Mouse (Mus musculus): Measurements from ENCODE around the gene Wwox. TPM values are rescaled to one million over a fixed set of nuclear protein-coding genes. Genes with fewer than 3 reads are reported as not detected.

Gene Wwox
- total and polyA plus RNA-seq, 3 experiments = 7.6 to 61.8 (median 12.2) TPM

DNA sequence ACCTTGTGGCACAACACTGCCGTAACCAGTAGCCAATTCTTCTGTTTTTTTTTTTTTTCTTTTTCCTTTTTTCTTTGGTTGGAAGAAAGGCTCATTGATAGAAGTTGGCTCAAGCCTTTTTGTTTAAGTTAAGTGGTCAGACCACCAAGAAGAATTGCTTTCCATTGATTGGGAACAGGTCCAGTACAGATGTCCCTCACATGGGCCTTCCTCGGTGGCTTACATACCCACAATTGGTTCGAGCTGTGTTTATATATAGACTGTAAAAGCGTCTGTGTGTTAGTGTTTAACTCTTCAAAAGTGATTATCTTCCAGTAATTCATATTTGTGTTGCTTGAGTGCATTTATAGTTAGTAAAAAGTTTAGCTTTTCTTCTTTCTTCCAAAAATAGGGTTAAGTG is 176.0 kb downstream of the Wwox start:
- H3K79me2 ChIP-seq (ENCODE audit: control insufficient read depth, insufficient read depth, low read length, poor library complexity) = no peaks in the 10 kb centered on the region
- H3K4me3 ChIP-seq (ENCODE audit: control insufficient read depth in 1 of 2, insufficient read depth in 1 of 2, low read depth in 2 of 2, low read length in 2 of 2) = no peak overlapping the region
- H3K9ac ChIP-seq (ENCODE audit: control insufficient read depth, low read depth, low read length, poor library complexity, severe bottlenecking) = no peak overlapping the region
- H3K36me3 ChIP-seq (ENCODE audit: control insufficient read depth in 1 of 2, insufficient read depth in 2 of 2, low read length in 2 of 2) = no peaks in the 10 kb centered on the region
- no peak overlapping the region for H3K27ac ChIP-seq (ENCODE audit: control insufficient read depth, low read depth, low read length)
- no peaks in the 10 kb centered on the region for H3K27me3 ChIP-seq (ENCODE audit: control insufficient read depth in 1 of 2, insufficient read depth in 2 of 2, low read length in 2 of 2)
- no peak for DNase-seq (ENCODE audit: low read depth, low spot score)
- no peaks in the 10 kb centered on the region for H3K4me1 ChIP-seq (ENCODE audit: control insufficient read depth in 1 of 2, insufficient read depth in 2 of 2, low read length in 2 of 2)
- no peak for TF ChIP-seq POLR2AphosphoS2 (IDR thresholded peaks at IDR 0.05; ENCODE audit: low read length)
- no peak for TF ChIP-seq USF1 (IDR thresholded peaks at IDR 0.05; ENCODE audit: low read depth, low read length)
- no peak for TF ChIP-seq TAL1 (IDR thresholded peaks at IDR 0.05; ENCODE audit: low read length)
- no peak for TF ChIP-seq GABPA (IDR thresholded peaks at IDR 0.05; ENCODE audit: low read depth, low read length)
- TF ChIP-seq SMC3 (IDR thresholded peaks at IDR 0.05; ENCODE audit: low read depth, low read length) = no peak
- TF ChIP-seq ZMIZ1 (IDR thresholded peaks at IDR 0.05; ENCODE audit: low read depth, low read length) = no peak
- no peak for TF ChIP-seq CTCF (IDR thresholded peaks at IDR 0.05 in 2 of 3, conservative IDR thresholded peaks at IDR 0.05 in 1 of 3; ENCODE audit: control insufficient read depth in 1 of 3, insufficient read depth in 1 of 3, low read depth in 2 of 3, low read length in 3 of 3, poor library complexity in 1 of 3, severe bottlenecking in 1 of 3)
- no peak for TF ChIP-seq CHD1 (IDR thresholded peaks at IDR 0.05; ENCODE audit: low read depth, low read length)
- TF ChIP-seq MAZ (IDR thresholded peaks at IDR 0.05; ENCODE audit: low read depth, low read length) = no peak
- TF ChIP-seq BHLHE40 (IDR thresholded peaks at IDR 0.05; ENCODE audit: borderline replicate concordance, low read depth, low read length) = no peak
- no peak for TF ChIP-seq MXI1 (IDR thresholded peaks at IDR 0.05; ENCODE audit: low read depth, low read length)
- H3K9me3 ChIP-seq (replicated peaks; ENCODE audit: insufficient read depth, low read length) = no peaks in the 10 kb centered on the region

DNA sequence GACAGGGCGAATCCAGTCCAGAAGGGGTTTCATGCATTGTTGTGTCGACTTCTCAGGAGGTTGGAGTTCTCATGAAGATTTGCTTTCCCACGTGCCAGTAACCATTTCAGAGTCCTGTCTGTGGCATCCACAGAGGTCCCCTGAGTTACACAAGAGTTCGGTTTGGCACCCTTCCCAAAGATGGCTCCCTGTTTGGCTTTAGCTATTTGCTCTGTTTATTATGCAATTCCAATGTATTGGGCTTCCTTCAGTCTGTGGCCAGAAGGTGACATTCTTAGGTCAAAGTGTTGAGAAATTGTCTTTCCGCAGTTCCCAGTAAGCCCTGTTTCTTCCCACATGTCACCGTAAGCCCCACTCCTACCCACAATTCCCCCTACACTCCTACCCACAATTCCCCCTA is 176.5 kb downstream of the Wwox start:
- Histone ChIP-seq H3K79me2 (ENCODE audit: control insufficient read depth, insufficient read depth, low read length, poor library complexity) (no peaks in the 10 kb centered on the region), H3K36me3 (ENCODE audit: control insufficient read depth in 1 of 2, insufficient read depth in 2 of 2, low read length in 2 of 2) (no peaks in the 10 kb centered on the region), H3K27me3 (ENCODE audit: control insufficient read depth in 1 of 2, insufficient read depth in 2 of 2, low read length in 2 of 2) (no peaks in the 10 kb centered on the region), H3K9me3 (replicated peaks; ENCODE audit: insufficient read depth, low read length) (no peaks in the 10 kb centered on the region), H3K27ac (ENCODE audit: control insufficient read depth, low read depth, low read length) (no peak overlapping the region), H3K4me1 (ENCODE audit: control insufficient read depth in 1 of 2, insufficient read depth in 2 of 2, low read length in 2 of 2) (no peaks in the 10 kb centered on the region), H3K4me3 (ENCODE audit: control insufficient read depth in 1 of 2, insufficient read depth in 1 of 2, low read depth in 2 of 2, low read length in 2 of 2) (no peak overlapping the region), H3K9ac (ENCODE audit: control insufficient read depth, low read depth, low read length, poor library complexity, severe bottlenecking) (no peak overlapping the region)
- DNase-seq (ENCODE audit: low read depth, low spot score) = no peak
- no peak for TF ChIP-seq POLR2A (IDR thresholded peaks at IDR 0.05; ENCODE audit: control insufficient read depth in 1 of 2, insufficient read depth in 1 of 2, low read depth in 1 of 2, low read length in 2 of 2, poor library complexity in 1 of 2)

GRCm38 (mm10) chr8:114618908-114619508 is 179.6 kb downstream of the Wwox start:
- Histone ChIP-seq H3K27me3 (ENCODE audit: control insufficient read depth in 1 of 2, insufficient read depth in 2 of 2, low read length in 2 of 2) (no peaks in the 10 kb centered on the region), H3K9ac (ENCODE audit: control insufficient read depth, low read depth, low read length, poor library complexity, severe bottlenecking) (no peak overlapping the region), H3K27ac (ENCODE audit: control insufficient read depth, low read depth, low read length) (no peak overlapping the region), H3K9me3 (replicated peaks; ENCODE audit: insufficient read depth, low read length) (no peaks in the 10 kb centered on the region), H3K4me3 (ENCODE audit: control insufficient read depth in 1 of 2, insufficient read depth in 1 of 2, low read depth in 2 of 2, low read length in 2 of 2) (no peak overlapping the region), H3K4me1 (ENCODE audit: control insufficient read depth in 1 of 2, insufficient read depth in 2 of 2, low read length in 2 of 2) (no peaks in the 10 kb centered on the region), H3K36me3 (ENCODE audit: control insufficient read depth in 1 of 2, insufficient read depth in 2 of 2, low read length in 2 of 2) (no peaks in the 10 kb centered on the region), H3K79me2 (ENCODE audit: control insufficient read depth, insufficient read depth, low read length, poor library complexity) (no peaks in the 10 kb centered on the region)
- no peak for DNase-seq (ENCODE audit: low read depth, low spot score)
- no peak for TF ChIP-seq TCF12 (IDR thresholded peaks at IDR 0.05; ENCODE audit: low read depth, low read length)
- no peak for TF ChIP-seq RAD21 (IDR thresholded peaks at IDR 0.05; ENCODE audit: low read depth, low read length)
- TF ChIP-seq USF1 (IDR thresholded peaks at IDR 0.05; ENCODE audit: low read depth, low read length) = no peak
- TF ChIP-seq POLR2AphosphoS2 (IDR thresholded peaks at IDR 0.05; ENCODE audit: low read length) = no peak
- no peak for TF ChIP-seq SIN3A (IDR thresholded peaks at IDR 0.05; ENCODE audit: low read length)
- TF ChIP-seq ETS1 (IDR thresholded peaks at IDR 0.05; ENCODE audit: low read depth, low read length) = no peak
- TF ChIP-seq ZC3H11A (IDR thresholded peaks at IDR 0.05; ENCODE audit: low read depth, low read length) = no peak
- TF ChIP-seq MYB (IDR thresholded peaks at IDR 0.05; ENCODE audit: low read depth, low read length) = no peak
- no peak for TF ChIP-seq E2F4 (IDR thresholded peaks at IDR 0.05; ENCODE audit: borderline replicate concordance, low read depth, low read length)
- no peak for TF ChIP-seq ZNF384 (IDR thresholded peaks at IDR 0.05; ENCODE audit: low read depth, low read length)
